Mouse (Mus musculus) cerebellum, adult 8-10 months (tissue): Measurements from ENCODE around the gene Ipo13.

Experiments used
- DNase-seq: peaks from one replicate; pipeline ENCODE4 v3.0.0; 2022

Gene Ipo13

DNA sequence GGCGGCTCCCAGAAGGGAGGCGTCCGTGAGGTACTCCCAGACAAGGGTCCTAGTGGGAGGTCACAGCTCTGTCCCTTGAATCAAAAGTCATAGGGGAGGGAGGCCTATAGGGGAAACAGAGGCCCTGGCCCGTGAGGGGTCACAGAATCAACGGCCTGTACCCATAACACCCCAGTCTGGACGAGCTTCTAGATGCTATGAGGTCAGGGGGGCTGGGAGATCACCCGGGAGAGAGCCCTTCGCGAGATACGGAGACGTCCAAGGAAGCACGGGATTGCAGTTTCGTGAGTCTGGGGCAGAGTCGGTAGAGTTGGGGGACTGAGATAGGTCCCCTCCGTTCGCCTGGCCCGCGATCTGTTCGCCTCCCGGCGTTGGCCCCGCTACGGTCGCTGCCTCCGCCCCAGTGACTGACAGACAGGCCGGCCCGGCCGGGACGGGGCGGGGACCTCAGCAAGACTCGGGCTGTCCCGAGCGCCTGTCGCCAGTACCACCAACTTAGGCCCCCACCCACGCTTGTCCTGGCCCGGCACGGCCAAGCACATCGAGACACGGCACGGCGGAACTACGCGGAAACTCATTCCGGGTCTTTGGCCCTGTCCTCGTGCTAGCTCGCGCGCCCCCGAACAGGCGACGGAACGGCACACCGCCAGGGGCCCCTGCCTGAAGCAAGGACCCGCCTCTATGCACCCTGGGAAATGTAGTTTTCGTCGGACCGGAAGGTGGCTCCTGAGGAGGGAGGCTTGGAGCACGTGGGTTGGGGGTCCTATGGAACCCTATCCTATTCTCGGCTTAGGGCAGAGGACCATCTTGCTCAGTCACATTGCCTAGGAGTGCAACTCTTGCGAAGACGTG, at the start of gene Ipo13:
Ipo13 (minus strand) TSS at position 409 of the 852 bp plus-strand sequence.
- DNase-seq: peak; percentile 95

DNA sequence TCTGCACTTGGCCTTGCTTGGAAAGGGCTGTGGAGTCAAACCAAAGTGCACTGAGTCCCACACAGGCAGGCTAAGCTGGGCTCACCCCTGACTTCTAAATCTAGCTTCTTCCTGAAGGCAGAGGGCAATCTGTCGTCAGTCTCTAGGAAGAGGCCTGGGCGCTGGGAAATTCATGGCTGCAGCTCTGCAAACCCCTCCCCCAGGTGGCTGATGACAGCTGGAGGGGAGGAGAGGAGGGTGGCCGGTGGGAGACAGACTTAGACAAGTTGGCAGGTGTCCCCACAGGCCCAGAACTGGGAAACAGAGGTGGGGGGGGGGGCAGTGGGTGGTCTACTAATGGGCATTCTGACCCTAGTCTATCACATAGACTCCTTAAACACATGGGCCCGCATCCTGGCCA, 42.7 kb upstream of the Ipo13 start:
- no peak for DNase-seq

DNA sequence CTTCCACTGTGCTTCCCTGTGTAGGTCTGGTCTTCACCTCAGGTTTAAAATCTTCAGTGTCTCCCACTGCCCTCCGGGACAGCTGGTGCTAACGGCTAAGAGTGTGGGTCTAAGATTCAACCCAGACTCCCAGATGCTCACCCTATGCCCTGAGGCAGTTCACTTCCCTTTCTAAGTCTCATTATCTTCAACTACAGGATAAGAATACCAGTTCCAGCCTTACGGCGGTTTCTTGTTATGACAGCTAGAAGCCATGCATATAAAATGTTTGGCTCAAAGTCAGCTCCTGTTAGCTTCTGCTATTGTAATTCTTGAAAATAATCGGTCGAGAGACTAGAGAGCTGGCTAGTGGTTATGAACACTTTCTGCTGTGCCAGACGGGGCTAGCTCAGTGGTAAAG, 32.7 kb upstream of the Ipo13 start:
- DNase-seq: no peak

DNA sequence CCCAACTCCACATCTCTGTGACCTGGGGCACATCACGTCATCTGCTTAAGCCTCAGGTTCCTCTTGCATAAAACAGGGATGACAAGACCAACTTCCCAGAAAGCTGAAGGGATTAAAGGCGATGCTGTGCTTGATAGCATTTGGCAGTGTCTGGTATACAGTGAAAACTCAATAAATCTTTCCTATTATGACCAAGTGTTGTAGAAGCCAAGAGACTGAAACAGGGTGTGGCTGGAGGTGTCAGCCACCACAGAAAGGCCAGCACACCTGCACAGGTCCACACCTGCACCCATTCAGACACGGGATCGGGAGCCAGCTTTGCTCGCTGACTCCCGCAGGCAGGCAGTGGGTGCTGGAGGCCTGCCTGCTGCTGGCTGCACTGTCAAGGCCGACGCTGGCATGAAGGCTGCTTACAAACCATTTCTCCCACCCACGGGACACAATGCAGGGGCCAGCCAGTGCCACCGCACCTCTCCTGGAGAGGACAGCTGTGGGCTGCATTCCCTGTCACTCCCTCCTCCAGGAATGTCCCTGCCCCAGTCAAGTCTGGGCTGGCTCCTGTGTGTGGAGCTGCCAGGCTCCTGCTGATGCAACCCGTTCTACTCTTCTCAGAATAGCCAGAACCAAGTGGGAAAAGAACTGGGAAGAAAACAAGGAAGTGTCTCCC, 32.0 kb upstream of the Ipo13 start:
- no peak for DNase-seq

DNA sequence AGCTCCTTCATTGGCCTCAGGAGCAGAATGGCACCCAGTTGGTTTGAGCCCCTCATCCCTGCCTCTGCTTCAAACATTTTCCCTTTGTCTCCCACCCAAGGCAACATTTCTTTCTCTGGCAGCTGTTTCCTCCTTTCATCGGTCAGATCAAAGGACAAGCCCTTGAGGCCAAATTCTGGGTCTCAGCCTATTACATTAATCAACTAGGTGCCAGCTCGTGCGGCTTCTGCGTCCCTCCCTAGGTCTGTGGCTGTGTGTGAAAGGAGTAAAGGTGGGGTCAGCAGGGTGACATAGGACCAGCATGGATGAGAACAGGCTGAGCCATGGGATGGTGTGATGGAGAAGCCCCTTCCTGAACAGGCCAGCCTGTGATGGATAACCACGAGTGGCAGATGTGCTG, 28.5 kb upstream of the Ipo13 start:
- DNase-seq: no peak

DNA sequence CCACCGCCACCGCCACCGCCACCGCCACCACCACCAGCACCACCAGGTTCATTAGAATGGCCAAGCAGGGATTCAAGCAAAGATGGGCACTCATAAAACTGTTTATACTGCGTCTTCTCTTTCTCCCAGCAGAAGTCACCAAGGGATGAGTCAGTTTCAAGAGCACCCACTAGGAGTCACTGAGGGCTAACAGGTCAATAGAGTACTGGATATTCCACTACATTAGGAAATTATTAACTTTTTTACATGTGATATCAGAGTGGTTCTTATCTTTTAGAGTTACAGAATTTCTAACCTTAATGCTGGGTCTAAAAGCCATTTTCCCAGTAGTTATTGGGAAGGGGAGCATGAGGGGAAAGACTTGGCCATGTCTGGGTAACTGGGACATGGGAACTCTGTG, 22.2 kb upstream of the Ipo13 start:
- no peak for DNase-seq

DNA sequence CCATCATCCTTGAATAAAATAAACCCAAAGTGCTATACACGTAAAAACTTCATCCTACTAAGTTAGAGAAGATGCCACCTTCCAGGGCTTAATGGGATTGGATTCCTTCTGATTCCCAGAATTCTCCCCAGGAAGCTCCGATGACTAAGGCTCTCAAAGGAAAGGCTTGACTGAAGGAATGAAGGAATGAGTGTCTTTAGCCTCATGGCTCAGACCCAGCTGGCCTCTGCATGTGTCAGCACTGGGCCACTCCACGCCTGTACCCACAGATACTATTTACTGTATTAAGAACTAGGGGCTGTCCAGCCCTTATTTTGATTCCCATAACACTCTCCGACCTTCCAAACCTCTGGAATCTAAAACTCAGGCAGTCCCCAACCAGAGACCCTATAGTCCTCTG, 19.3 kb upstream of the Ipo13 start:
- DNase-seq: no peak

DNA sequence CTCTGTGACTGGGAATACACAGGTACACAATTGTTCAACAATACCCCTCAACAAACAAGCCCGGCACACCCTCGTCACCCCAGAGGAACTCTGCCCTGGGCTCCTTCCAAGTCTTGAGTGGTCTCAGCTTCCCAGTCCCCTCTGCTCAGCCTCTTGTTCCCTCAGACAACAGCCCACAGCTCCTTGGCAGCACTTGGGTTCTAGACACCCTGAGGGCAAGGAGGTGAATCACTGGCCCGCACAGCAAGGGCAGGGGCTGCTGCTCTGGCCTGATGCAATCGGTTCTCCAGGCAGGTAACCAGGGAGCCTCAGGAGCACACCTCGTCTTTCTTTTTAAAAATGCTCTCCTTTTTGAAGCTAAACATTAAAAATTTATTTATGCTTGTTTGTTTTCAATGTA, 18.4 kb upstream of the Ipo13 start:
- no peak for DNase-seq

DNA sequence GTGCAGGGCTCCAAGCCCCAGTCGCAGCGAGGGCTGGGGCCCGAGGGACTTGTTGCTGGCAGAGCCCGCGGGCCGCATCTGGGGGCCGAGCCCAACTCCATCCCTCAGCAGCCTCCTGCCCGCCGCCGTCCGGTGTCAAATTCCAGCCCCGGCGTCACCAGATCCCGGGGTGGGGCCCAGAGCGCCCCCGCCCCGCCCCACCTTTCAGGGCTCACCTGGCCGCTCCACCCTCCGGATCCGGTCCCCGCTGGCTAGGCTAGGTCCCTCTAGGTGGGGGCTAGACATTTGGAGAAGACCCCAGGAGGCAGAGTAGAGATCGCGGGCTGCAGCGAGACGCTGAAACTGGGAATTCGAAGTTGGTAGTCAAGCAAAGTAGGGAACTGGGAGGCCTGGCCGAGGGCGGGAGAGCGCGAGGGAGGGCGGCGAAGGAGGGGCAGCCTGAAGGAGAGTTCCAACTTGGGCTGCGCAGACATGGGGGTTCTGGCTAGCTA, 14.6 kb upstream of the Ipo13 start, which contains the start of gene Artn:
Artn (minus strand) TSS at position 373 of the 491 bp plus-strand sequence.
- DNase-seq: no peak

DNA sequence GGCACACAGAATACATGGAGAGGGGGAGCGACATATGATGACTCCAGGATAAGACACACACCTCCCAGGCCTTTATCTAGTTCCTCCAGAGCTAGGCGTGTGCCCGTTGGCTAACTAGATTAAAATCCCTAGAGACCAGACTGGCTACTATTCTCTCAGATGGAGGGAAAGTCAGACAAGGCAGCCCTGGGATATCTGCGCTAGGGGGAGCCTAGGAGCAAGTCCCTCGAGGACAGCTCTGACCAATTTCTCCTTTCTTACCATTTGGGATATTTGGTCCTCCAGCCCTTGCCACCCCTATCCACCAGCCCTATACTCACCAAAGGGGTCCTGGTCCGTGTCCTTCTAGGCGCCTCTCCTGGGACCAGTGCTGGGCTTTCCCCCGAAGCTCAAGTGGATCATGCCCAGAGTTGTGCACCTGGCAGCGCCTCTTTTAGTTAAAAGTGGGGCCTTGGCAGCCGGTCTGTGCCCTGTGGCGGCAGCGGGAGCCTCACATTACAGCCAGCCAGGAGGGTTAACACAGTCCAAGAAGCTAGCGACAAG, 14.0 kb upstream of the Ipo13 start:
- no peak for DNase-seq

DNA sequence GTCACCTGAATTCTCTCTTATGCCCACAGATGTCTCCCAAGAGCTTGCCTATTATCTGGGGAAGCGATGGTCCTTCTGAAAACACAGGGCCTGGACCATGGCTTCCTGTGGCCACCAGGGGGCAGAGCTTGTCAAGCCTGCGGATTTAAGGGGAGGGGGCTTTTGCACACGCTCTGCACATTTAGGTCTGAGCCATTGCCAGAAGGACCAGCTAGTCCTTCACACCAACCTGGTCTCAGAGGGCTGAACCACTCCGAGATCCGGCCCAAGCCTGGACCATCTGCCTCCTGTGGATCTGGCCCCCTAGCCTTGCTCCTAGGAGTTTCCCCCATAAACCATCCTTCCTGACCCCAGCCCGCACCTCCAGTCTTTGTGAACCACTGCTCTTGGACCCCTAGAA, 13.4 kb upstream of the Ipo13 start:
- DNase-seq: no peak

DNA sequence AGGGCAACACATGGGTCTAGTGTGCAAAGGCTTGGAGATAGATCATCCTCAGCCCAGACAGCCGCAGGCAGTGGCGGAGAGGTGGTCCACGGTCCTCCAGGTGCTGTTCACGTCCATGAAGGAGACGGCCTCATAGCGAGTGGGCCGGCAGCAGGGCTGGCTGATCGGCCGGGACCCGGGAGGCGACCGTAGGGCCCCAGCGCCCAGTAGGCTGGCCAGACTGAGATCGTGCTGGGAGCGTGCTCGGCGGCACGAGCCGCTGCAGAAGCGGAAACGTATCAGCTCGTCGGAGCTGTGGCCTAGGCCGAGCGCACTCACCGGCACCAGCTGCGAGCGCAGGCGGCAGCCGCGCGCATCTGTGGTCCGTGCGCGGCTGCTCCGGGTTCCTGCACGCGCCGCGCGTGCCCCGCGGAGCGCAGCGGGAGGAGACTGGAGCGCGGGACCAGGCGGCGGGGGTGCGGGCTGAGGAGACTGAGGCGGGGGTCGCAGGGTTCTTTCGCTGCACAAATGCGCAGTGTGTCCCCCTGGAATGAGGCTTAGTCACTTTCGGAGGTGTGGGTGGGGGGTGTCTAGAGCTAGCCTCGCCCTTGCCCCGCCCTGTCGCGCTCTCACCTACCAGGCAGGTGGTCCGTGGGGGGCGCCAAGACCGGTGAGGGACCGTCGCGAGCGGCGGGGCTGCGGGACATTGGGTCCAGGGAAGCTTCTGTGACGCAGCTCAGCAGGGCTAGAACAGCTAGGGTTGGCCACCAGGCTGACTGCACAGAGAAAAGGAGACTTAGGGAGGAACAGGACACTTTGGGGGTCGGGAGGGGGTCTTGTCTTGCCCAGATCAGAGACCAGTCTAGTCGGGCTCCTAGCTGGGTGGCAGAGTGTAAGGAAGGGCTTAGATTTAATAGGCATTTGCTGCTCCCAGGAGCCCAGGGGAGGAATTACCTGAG, 12.0 kb upstream of the Ipo13 start:
- no peak for DNase-seq

DNA sequence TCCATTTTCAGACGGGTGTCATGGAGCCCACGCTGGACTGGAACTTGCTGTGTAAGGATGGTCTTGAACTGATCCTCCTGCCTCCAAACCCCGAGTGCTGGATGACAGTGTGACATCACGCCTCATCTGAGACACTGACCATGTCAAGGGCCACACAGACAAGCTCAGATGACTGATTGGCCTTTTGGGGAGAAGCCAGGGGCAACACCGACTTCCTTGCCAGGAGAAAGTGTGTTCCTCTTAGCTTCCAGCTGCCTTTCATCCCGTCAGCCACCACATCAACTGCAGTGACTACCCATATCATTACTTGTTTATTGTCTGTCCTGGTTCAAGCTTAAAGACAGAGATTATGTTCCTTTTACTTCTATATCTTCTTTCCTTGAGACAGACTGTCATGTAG, 10.1 kb upstream of the Ipo13 start:
- no peak for DNase-seq

DNA sequence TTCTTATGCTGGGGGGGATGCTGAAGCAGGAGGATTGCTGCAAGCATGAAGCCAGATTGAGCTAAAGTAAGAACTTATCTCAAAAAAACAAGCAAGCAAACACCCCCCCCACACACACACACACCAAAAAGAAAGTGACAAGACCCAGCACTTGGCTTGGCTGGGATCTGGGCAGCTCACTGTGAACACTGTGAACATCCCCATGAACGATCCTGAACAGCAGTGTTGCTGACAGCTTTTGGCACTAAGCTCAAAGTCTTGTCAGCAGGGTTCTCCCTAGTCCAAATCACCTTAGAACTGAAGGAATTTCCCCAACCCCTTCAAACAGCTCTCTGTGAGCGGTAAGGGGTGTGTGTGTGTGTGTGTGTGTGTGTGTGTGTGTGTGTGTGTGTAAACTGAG, 8.7 kb upstream of the Ipo13 start:
- DNase-seq: no peak

DNA sequence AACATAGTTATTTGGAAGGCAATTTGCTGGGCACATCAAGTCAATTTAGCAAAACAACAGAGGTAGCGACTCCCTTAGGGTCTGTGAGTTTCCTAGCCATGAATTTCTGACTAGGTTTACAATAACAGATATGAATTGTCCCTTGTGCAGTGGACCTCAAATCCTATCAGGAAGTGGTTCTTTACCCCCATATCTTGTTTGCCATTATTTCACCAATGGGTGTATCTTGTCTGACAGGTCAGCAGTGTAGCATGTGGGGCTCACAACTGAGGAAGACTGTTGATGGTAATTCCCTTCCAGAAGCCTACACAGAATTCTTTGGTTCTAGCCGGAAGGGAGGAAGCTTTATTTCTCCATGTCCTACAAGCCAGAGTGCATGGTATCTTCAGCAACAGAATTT, 6.6 kb upstream of the Ipo13 start:
- DNase-seq: no peak

DNA sequence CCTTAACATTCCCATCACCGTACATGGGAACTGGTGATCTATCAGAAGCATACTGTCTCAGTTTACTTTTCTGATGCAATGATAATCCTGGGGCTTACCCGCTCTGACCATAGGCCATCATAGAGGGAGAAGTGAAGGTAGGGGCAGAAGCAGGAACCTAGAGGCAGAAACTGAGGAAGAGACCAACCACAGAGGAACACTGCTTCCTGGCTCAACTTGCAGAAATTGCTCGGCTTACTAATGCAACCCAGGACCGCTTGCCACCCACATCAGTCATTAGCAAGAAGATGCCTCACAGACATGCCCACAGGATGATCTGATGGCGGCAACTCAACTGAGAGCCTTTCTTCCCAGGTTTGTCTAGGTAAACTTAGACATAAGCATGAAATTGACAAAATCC, 4.0 kb upstream of the Ipo13 start:
- no peak for DNase-seq

DNA sequence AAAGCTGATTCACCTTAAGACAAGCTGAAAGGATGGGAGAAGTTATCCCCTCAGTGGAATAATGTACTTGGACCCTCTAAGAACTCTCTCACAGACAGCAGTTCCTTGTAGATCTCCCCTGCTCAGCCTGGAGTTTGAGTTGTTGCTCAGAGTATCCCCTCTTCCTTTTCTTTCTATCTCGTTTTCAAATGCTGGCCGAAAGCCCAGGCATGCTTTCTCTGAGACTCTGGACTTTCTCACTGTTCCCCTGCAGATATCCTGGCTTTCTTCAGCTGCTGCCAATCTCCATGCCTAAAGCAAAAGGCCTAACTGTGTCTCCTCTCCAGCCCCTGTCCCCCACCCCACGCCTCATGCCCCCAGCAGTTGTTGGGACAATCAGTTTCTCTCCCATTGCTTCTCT, 3.5 kb upstream of the Ipo13 start:
- no peak for DNase-seq

DNA sequence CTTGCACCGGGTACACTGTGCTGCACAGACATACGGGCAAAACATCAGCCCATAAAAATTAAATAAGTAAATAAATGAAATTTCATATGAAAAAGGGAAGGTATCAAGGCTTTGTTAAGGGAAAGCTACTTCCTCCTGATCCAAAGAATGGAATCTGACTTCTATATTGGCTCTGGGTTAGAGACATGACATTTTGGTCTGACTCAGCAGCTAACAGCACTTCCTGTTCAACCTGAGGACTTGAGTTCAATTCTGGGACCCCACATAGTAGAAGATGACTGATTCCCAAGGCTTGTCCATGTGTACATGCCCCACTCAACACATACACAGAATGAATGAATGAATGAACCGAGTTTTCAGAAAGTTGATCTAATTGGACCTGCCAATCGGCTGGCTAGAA, 3.0 kb upstream of the Ipo13 start:
- DNase-seq: no peak

DNA sequence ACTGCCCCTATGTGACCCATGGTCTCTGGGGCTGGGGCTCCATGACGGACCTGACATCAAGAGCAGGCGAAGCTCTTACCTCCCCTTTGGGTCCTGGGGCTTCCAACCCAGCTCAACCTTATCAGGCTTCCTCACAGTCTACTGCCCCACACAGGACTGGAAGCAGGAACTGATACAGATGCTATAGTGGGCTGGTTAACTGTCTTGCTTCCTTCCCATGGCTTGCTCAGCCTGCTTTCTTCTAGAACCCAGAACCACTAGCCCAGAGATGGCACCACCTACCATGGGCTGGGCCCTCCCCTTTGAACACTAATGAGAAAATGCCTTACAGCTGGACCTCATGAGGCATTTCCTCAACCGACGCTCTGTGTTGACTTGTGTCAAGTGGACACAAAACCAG, 2.6 kb upstream of the Ipo13 start:
- DNase-seq: no peak

DNA sequence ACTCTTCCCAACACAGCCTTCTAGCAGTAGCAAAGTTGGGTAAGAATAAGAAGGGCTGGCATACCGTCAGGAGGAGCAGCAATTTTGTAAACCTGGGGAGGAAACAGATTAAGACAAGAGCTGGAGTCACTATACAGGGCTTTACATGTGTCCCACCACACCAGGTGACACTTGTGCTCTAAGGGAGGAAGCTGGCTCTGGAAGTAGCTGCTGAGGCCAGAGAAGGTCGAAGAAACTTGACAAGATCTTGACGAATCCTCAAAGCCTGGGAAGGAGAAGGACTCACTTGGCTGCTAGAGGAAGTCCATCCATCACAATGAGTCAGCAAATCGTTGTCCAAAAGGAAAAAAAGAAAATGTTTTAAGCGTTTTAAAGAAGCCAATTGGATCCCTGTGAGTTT, 1.6 kb upstream of the Ipo13 start:
- DNase-seq: no peak

DNA sequence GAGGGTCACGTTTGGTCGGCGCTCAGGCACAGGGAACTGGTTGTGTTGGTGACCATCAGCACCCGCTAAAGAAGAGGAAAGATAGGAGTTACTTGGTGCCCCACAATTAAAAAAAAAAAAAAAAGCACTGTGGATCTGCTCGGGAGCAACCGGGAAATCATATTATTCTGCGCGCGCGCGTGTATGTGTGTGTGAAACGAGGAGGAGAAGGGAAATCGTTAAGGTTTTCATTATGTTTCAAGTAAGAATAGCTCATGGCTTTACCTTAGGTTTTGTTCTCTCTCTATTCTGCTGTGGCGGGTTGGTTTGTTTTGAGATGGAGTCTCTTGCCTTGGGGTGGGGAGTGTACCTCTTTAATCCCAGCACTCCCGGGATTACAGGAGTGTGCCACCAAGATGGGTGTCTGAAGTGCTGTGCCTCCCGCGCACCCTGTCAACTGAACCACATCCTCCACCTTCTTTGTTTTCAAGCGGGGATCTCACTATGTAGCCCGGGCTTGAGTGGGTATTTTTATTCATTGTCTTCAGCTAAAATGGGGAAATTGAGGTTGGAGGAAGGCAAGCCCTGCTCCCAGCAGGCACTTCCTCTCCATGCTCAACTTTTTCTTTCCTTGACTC, 798 bp upstream of the Ipo13 start:
- DNase-seq: peak; percentile 35

DNA sequence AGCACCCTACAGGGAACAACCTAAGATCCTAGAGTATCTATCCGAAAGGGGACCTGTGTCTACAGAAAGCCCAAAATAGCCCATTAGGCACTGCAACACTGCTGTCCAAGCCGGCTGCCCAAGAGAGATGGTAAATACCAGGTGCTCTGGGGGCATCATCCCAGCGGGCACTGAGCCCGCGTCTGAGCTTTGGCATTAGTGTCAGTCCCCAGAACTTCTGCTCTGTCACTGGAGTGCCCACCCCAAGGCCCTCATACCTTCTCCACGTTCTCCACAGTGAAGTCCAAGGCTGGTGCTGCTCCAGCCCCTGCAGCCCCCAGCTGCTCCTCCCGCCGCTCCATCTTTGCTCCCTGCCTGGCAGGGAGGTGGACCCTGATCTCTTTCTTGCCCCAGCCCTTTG, 768 bp downstream of the Ipo13 start:
- DNase-seq: peak; percentile 55

DNA sequence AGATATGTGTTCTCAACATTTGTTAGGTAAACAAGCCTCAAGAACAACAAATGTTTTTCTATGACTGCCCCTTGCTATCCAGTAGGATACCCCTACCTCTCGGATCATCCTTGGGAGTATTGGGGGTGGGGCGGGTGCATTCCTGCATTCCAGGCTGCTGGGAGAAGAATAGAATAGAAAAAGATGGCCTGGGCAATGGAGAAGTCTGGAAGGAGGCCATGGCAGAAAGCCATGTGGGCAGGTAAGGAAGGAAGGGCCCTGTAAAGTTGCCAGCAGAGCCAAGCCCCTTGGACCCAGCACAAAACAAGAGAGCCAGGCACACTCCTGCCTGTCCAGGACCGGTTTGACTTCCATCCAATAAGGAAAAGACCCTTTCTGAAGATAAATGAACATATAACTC, 1.4 kb downstream of the Ipo13 start:
- peak; percentile 82 for DNase-seq
